Mouse (Mus musculus): Measurements from ENCODE around the gene Defb38. TPM values are rescaled to one million over a fixed set of nuclear protein-coding genes. Genes with fewer than 3 reads are reported as not detected.

Gene Defb38
- polyA plus RNA-seq (2012; rRNA removed), result not detected in 2 replicates

DNA sequence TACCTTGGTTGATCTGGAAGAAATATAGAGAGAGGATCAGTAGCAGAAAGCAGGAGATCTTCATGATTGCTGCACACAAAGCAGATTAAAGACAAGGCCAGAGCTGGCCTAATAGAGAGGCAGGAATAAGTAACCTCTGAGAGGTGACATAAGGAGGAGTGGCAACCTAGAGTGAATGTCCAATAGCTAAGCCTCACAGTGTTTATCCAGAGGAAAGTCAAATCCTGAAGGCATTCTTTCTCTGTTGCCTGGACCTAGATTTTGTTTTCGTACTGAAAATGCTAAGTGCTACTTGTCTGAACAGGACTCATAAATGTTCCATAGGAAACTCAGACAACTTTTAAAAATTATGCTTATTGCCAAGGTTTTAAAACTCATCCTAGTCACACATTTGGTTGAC lies at the start of gene Defb38:
Defb38 (minus strand) TSS at position 101 of the 400 bp plus-strand sequence.

DNA sequence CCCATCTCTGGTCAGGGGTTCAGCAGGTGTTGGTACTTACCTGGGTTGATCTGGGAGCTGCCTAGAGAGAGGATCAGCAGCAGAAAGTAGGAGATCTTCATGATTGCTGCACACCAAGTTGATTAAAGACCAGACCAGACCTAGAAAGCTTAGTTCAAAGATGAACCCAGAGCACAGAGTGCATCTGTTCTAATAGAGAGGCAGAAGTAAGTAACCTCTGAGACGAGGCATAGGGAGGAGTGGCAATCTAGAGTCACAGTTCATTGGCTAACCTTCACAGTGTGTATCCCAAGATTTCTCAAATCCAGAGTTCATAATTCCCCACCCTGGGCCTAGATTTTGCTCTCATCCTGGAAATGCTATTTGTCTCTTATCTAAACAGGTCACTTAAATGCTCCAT lies 38.3 kb upstream of the Defb38 start, which contains the start of gene Defb39:
Defb39 (minus strand) TSS at position 101 of the 400 bp plus-strand sequence.

Other genes starting within 250 kb of the Defb38 start
- gene Defb40, start 48.3 kb downstream of the Defb38 start, polyA plus RNA-seq (2012; rRNA removed), result not detected in 2 replicates
- gene Defb37, start 35.5 kb downstream of the Defb38 start, polyA plus RNA-seq (2012; rRNA removed), result not detected in 2 replicates
- not detected in 2 replicates for gene Defb39, start 38.2 kb upstream of the Defb38 start, polyA plus RNA-seq (2012; rRNA removed)
- gene Defb12, start 88.3 kb upstream of the Defb38 start, polyA plus RNA-seq (2012; rRNA removed), result not detected in 2 replicates
- gene Defb34, start 97.2 kb upstream of the Defb38 start, polyA plus RNA-seq (2012; rRNA removed), result not detected in 2 replicates
- not detected in 2 replicates for gene Gm45826, start 114.2 kb upstream of the Defb38 start, polyA plus RNA-seq (2012; rRNA removed)
- not detected in 2 replicates for gene Defb14, start 167.8 kb upstream of the Defb38 start, polyA plus RNA-seq (2012; rRNA removed)
- not detected in 2 replicates for gene Defb4, start 172.1 kb upstream of the Defb38 start, polyA plus RNA-seq (2012; rRNA removed)
- not detected in 2 replicates for gene Defb6, start 198.9 kb upstream of the Defb38 start, polyA plus RNA-seq (2012; rRNA removed)
- not detected in 2 replicates for gene Defb46, start 213.3 kb upstream of the Defb38 start, polyA plus RNA-seq (2012; rRNA removed)
- gene Defb5, start 221.0 kb upstream of the Defb38 start, polyA plus RNA-seq (2012; rRNA removed), result not detected in 2 replicates

Measured in central nervous system, embryonic 11.5 days (tissue).